ENCODE assay signal across 8 mouse cellular contexts in genomic region chr2:84775241-84775640, GRCm38 (mm10). TPM values are rescaled to one million over a fixed set of nuclear protein-coding genes. Genes with fewer than 3 reads are reported as not detected.
DNase-seq lines count a peak whose midpoint lies in the region; ATAC-seq lines count a peak whose summit lies in the region.

Gene Serping1, minus strand, starts transcription at chr2:84775444.

- 34% methylated on average over 9 of the region's 9 CpGs for WGBS in kidney, embryonic 14.5 days
- WGBS in neural tube, embryonic 11.5 days, result 51% methylated on average over 9 of the region's 9 CpGs

- peak within 1 kb of the TSS; percentile 33 for H3K4me3 ChIP-seq in kidney, embryonic 14.5 days (ENCODE audit: low read length)
- H3K4me3 ChIP-seq in neural tube, embryonic 11.5 days (ENCODE audit: low read depth, low read length), result peak within 1 kb of the TSS; percentile 24

- H3K9me3 ChIP-seq in kidney, embryonic 14.5 days (ENCODE audit: control insufficient read depth, low read length), result no peaks in the 10 kb centered on the region
- no peaks in the 10 kb centered on the region for H3K9me3 ChIP-seq in neural tube, embryonic 11.5 days (ENCODE audit: control insufficient read depth, low read length)

- ATAC-seq in kidney, embryonic 14.5 days (ENCODE audit: low FRiP score, low TSS enrichment), result peak; percentile 44
- ATAC-seq in neural tube, embryonic 11.5 days (ENCODE audit: insufficient read depth, low FRiP score, low TSS enrichment), result peak; percentile 35; the same call in 1 of the 2 replicates
- ATAC-seq in megakaryocyte-erythroid progenitor cell, adult 5-6 weeks (replicated peaks; ENCODE audit: low FRiP score, low TSS enrichment, poor library complexity, severe bottlenecking), result no peak

- no peaks in the 10 kb centered on the region for H3K27me3 ChIP-seq in kidney, embryonic 14.5 days (ENCODE audit: control insufficient read depth, insufficient read depth, low read length)
- no peaks in the 10 kb centered on the region for H3K27me3 ChIP-seq in neural tube, embryonic 11.5 days (ENCODE audit: control insufficient read depth, insufficient read depth, low read length)

- peak within 1 kb of the TSS; percentile 46; the same call in 1 of the 2 replicates for H3K9ac ChIP-seq in kidney, embryonic 14.5 days (ENCODE audit: low read depth, low read length)
- H3K9ac ChIP-seq in neural tube, embryonic 11.5 days (ENCODE audit: low read length), result peak within 1 kb of the TSS; percentile 61

- H3K4me1 ChIP-seq in kidney, embryonic 14.5 days (ENCODE audit: control insufficient read depth, insufficient read depth, low read length), result no peaks in the 10 kb centered on the region
- H3K4me1 ChIP-seq in neural tube, embryonic 11.5 days (ENCODE audit: control insufficient read depth, insufficient read depth, low read length), result peaks cover 3% of the 10 kb centered on the region; the same call in 1 of the 2 replicates

- H3K4me2 ChIP-seq in kidney, embryonic 14.5 days (replicated peaks; ENCODE audit: low read depth, low read length), result peak within 1 kb of the TSS; percentile 53
- H3K4me2 ChIP-seq in neural tube, embryonic 11.5 days (ENCODE audit: low read depth), result peak within 1 kb of the TSS; percentile 46

- DNase-seq in kidney, adult 9 months, result no peak
- DNase-seq in cerebellum, postnatal 14 days, result peak; percentile 17 to 25
- DNase-seq in gonadal fat pad, adult 2 months (ENCODE audit: low read depth), result no peak
- DNase-seq in kidney, postnatal 14 days, result peak; percentile 23
- DNase-seq in neural tube, embryonic 11.5 days (ENCODE audit: low spot score), result peak; percentile 24
- DNase-seq in urinary bladder, postnatal 14 days (ENCODE audit: low spot score), result no peak

- H3K36me3 ChIP-seq in kidney, embryonic 14.5 days (ENCODE audit: control insufficient read depth, insufficient read depth, low read length), result no peaks in the 10 kb centered on the region
- H3K36me3 ChIP-seq in neural tube, embryonic 11.5 days (ENCODE audit: control insufficient read depth, insufficient read depth, low read length), result no peaks in the 10 kb centered on the region

- H3K27ac ChIP-seq in kidney, embryonic 14.5 days (ENCODE audit: low read depth, low read length), result peak within 1 kb of the TSS; percentile 78
- H3K27ac ChIP-seq in neural tube, embryonic 11.5 days (ENCODE audit: low read depth, low read length), result peak within 1 kb of the TSS; percentile 81

RNA-seq across cellular contexts. Expression of gene Serping1, which starts in this region (rescaled TPM):
- 81.7 and 85.8 TPM in 2 replicates for polyA plus RNA-seq in kidney, embryonic 14.5 days (2014; fragmentation: Nextera tagmentation; extraction: Ambion mirVana)
- polyA plus RNA-seq in gonadal fat pad, adult 2 months (2012; rRNA removed), result 547 and 588 TPM in 2 replicates
- 30.9 and 31.9 TPM in 2 replicates for polyA plus RNA-seq in neural tube, embryonic 11.5 days (2014; fragmentation: Nextera tagmentation; extraction: Ambion mirVana)
- total RNA-seq in megakaryocyte-erythroid progenitor cell, adult 5-6 weeks (2014; fragmentation: Nextera tagmentation), result not detected in 2 replicates
- not detected in 2 replicates for total RNA-seq in megakaryocyte-erythroid progenitor cell, adult 5-6 weeks (2017)

Comparison
In these comparisons a context has a peak if more than half of its experiments do, and no peak if none do; other contexts are left out.
1. DNase-seq: peak in cerebellum, postnatal 14 days (2 of 2), kidney, postnatal 14 days (single experiment) and neural tube, embryonic 11.5 days (single experiment); none in kidney, adult 9 months (single experiment), gonadal fat pad, adult 2 months (single experiment) and urinary bladder, postnatal 14 days (single experiment).